Mouse (Mus musculus) heart, embryonic 13.5 days (tissue): ENCODE results near the gene Tex30. TPM values are rescaled to one million over a fixed set of nuclear protein-coding genes. Genes with fewer than 3 reads are reported as not detected.
"Not testable (repeated sequence)": the region's sequence is repeated elsewhere in the genome, so short reads cannot be mapped to it uniquely, and the experiment has no call there.

Experiments used
- ATAC-seq: fragments of 200-750 bp; cut with Nextera tagmentation; 2 replicates; pipeline ENCODE4 v1.8.0; 2017; ENCODE audit warnings: moderate TSS enrichment; ENCODE audit not compliant: insufficient number of reproducible peaks, low FRiP score, low TSS enrichment; ENCODE audit errors: extremely low read depth
- H3K27ac ChIP-seq: fragments of 300-500 bp; sonication (generic); replicated peaks from 2 replicates; pipeline ENCODE4 v1.5.1; 2015; ENCODE audit warnings: moderate library complexity, mild to moderate bottlenecking, inconsistent platforms
- H3K27me3 ChIP-seq: fragments of 300-500 bp; sonication (generic); replicated peaks from 2 replicates; pipeline ENCODE4 v1.6.1; 2015; ENCODE audit warnings: mild to moderate bottlenecking, inconsistent platforms
- H3K36me3 ChIP-seq: fragments of 300-500 bp; sonication (generic); 2 replicates; pipeline ENCODE4 v1.6.1; 2015; ENCODE audit warnings: mild to moderate bottlenecking, inconsistent platforms
- H3K4me1 ChIP-seq: fragments of 300-500 bp; sonication (generic); 2 replicates; pipeline ENCODE4 v1.6.1; 2015; ENCODE audit warnings: inconsistent platforms
- H3K4me2 ChIP-seq: fragments of 300-500 bp; sonication (generic); 2 replicates; pipeline ENCODE4 v1.6.1; 2015; ENCODE audit warnings: inconsistent platforms, mild to moderate bottlenecking, moderate library complexity
- H3K4me3 ChIP-seq: fragments of 300-500 bp; sonication (generic); 2 replicates; pipeline ENCODE4 v1.5.1; 2015; ENCODE audit warnings: moderate library complexity, mild to moderate bottlenecking, inconsistent platforms
- H3K9ac ChIP-seq: fragments of 300-500 bp; sonication (generic); 2 replicates; pipeline ENCODE4 v1.6.1; 2015; ENCODE audit warnings: inconsistent platforms, mild to moderate bottlenecking, moderate library complexity
- H3K9me3 ChIP-seq: fragments of 300-500 bp; sonication (generic); 2 replicates; pipeline ENCODE4 v1.6.1; 2016; ENCODE audit warnings: inconsistent platforms
- WGBS: fragments of 180-500 bp; shearing (Covaris S2); methylation state at CpG from one replicate; pipeline ENCODE4 v1.1.7; 2015; ENCODE audit warnings: mixed read lengths; 5-methylcytosine and 5-hydroxymethylcytosine counted together
- polyA plus RNA-seq: library from polyadenylated mRNA; unstranded; fragments of >200 nt; fragmentation: Nextera tagmentation; extraction: Ambion mirVana; gene quantifications from 2 replicates; pipeline ENCODE4 v1.2.1, GENCODE M21; 2015

Gene Tex30
- polyA plus RNA-seq, 1 experiment from 2014 or later = 69.3 TPM

- Histone ChIP-seq H3K9ac (peak within 1 kb of the TSS; percentile 92), H3K27ac (peak within 1 kb of the TSS; percentile 99), H3K4me3 (peak within 1 kb of the TSS; percentile 63), H3K4me1 (peaks cover 17% of the 10 kb centered on the region), H3K9me3 (no peaks in the 10 kb centered on the region), H3K4me2 (peak within 1 kb of the TSS; percentile 66), H3K36me3 (peaks cover 34% of the 10 kb centered on the region), H3K27me3 (no peaks in the 10 kb centered on the region)
- peak; percentile 86 for ATAC-seq
- WGBS = under 1% methylated on average over 39 of the region's 39 CpGs
These were observed 16.2 kb upstream of the Tex30 start, which contains the start of the genes Kdelc1 and Bivm for GRCm38 (mm10) chr1:44118239-44119054. Gene Kdelc1, minus strand, starts transcription at chr1:44118808. Gene Bivm, plus strand, starts transcription at chr1:44118957.

- ATAC-seq = no peak
- Histone ChIP-seq H3K9me3 (no peaks in the 10 kb centered on the region), H3K4me3 (peak overlapping the region; percentile 63), H3K36me3 (peaks cover 39% of the 10 kb centered on the region), H3K27ac (no peak overlapping the region), H3K9ac (peak overlapping the region; percentile 83; the same call in 1 of the 2 replicates), H3K4me1 (peaks cover 17% of the 10 kb centered on the region), H3K4me2 (peak overlapping the region; percentile 66), H3K27me3 (no peaks in the 10 kb centered on the region)
These were observed 15.3 kb upstream of the Tex30 start for GRCm38 (mm10) chr1:44117571-44117970.

- peak overlapping the region; percentile 93 for H3K9ac ChIP-seq
- peak overlapping the region; percentile 94 for H3K4me3 ChIP-seq
- H3K27me3 ChIP-seq = no peaks in the 10 kb centered on the region
- 21% methylated on average over 5 of the region's 5 CpGs for WGBS
- peak overlapping the region; percentile 79 for H3K4me2 ChIP-seq
- ATAC-seq = no peak
- H3K27ac ChIP-seq = no peak overlapping the region
- peaks cover 35% of the 10 kb centered on the region for H3K36me3 ChIP-seq
- no peaks in the 10 kb centered on the region for H3K9me3 ChIP-seq
- peaks cover 14% of the 10 kb centered on the region for H3K4me1 ChIP-seq
These were observed 698 bp upstream of the Tex30 start for GRCm38 (mm10) chr1:44102939-44103338.

DNA sequence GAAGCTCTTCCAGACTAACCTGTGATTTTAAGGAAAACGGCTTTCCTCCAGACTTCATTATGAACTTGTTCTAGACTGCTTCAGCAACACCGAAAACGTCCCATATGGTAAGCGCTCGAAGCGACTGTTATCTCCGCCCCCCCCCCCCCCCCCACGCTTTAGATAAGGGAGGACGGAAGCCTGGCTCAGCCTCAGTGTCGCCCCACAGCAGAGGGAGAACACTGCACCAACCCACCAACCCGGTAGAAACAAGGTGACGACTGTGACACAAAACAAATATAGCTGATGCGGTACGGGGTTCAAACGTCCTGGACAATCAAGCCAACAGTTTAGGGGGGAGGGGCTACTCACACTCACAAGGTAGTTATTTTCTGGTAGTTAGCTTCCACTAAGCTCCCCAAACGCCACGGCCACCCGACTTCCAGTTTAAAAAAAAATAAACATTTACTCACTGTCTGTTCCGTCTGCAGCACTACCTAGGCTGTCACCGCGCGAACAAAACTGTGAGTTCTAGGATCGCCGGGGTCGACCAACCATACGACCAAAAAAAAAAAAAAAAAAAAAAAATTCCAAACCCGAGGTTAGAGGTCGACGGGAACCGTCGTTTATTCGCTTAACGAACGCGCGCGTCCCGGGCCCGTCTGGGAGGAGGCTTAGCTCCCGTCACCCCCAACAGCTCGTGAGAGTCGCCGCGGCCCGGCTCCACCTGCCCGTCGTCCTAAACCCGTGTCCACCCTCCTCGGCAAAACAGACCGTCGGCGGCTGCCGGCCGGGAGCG, 604 bp downstream of the Tex30 start:
- H3K4me1 ChIP-seq = peaks cover 14% of the 10 kb centered on the region
- H3K9ac ChIP-seq = peak overlapping the region; percentile 93
- H3K4me2 ChIP-seq = peak overlapping the region; percentile 79
- peaks cover 8% of the 10 kb centered on the region; the same call in 1 of the 2 replicates for H3K9me3 ChIP-seq
- H3K4me3 ChIP-seq = peak overlapping the region; percentile 94
- H3K27me3 ChIP-seq = no peaks in the 10 kb centered on the region
- WGBS = under 1% methylated on average over 55 of the region's 55 CpGs
- H3K27ac ChIP-seq = peak overlapping the region; percentile 95
- ATAC-seq = peak; percentile 58
- H3K36me3 ChIP-seq = peaks cover 35% of the 10 kb centered on the region

GRCm38 (mm10) chr1:44064625-44065024, 37.6 kb downstream of the Tex30 start:
- Histone ChIP-seq H3K27me3 (no peaks in the 10 kb centered on the region), H3K9ac (no peak overlapping the region), H3K4me2 (no peak overlapping the region), H3K9me3 (no peaks in the 10 kb centered on the region), H3K4me3 (no peak overlapping the region), H3K36me3 (no peaks in the 10 kb centered on the region), H3K4me1 (no peaks in the 10 kb centered on the region), H3K27ac (no peak overlapping the region)
- WGBS = 3% methylated on average over 1 of the region's 1 CpGs
- ATAC-seq = no peak

- no peak for ATAC-seq
- Histone ChIP-seq H3K9me3 (no peaks in the 10 kb centered on the region), H3K4me3 (no peak overlapping the region), H3K27me3 (no peaks in the 10 kb centered on the region), H3K4me2 (no peak overlapping the region), H3K4me1 (no peaks in the 10 kb centered on the region), H3K27ac (no peak overlapping the region), H3K9ac (no peak overlapping the region), H3K36me3 (no peaks in the 10 kb centered on the region)
- 91% methylated on average over 6 of the region's 6 CpGs for WGBS
These were observed 38.8 kb downstream of the Tex30 start for GRCm38 (mm10) chr1:44063439-44063838.

- no peak within 1 kb of the TSS for H3K4me3 ChIP-seq
- H3K9me3 ChIP-seq = no peaks in the 10 kb centered on the region
- no peak within 1 kb of the TSS for H3K9ac ChIP-seq
- H3K27me3 ChIP-seq = no peaks in the 10 kb centered on the region
- no peak for ATAC-seq
- H3K4me2 ChIP-seq = no peak within 1 kb of the TSS
- no peak within 1 kb of the TSS for H3K27ac ChIP-seq
- no peaks in the 10 kb centered on the region for H3K36me3 ChIP-seq
- no peaks in the 10 kb centered on the region for H3K4me1 ChIP-seq
- 79% methylated on average over 2 of the region's 2 CpGs for WGBS
These were observed 40.4 kb downstream of the Tex30 start, which contains the start of gene Gm8251 for GRCm38 (mm10) chr1:44061836-44062235. Gene Gm8251, minus strand, starts transcription at chr1:44061936.

DNA sequence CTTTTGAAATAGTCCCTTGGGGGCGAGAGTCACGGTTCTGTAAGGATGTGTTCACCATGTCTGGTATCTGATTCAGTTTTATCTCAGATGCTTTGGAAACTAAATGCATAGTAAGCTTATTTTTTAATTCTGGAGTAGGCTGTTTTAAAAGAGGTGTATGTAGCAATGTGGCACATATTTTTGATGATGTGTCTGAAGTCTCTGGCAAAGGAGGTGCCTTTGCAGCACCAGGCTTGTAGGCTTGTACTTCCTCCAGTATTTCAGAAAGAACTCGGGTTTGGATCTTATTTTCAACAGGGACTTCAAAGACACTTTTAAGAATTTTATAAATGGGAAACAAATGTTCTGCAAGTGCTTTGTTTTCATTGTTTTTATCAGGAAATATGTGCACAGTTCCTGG, 44.4 kb downstream of the Tex30 start:
- 72% methylated on average over 3 of the region's 3 CpGs for WGBS
- H3K4me1 ChIP-seq = no peaks in the 10 kb centered on the region
- no peak overlapping the region for H3K27ac ChIP-seq
- no peaks in the 10 kb centered on the region for H3K9me3 ChIP-seq
- H3K4me2 ChIP-seq = no peak overlapping the region
- no peak overlapping the region for H3K4me3 ChIP-seq
- H3K27me3 ChIP-seq = no peaks in the 10 kb centered on the region
- no peaks in the 10 kb centered on the region for H3K36me3 ChIP-seq
- H3K9ac ChIP-seq = no peak overlapping the region
- no peak for ATAC-seq

GRCm38 (mm10) chr1:44046556-44046955, 55.7 kb downstream of the Tex30 start:
- 72% methylated on average over 2 of the region's 2 CpGs for WGBS
- Histone ChIP-seq H3K4me3 (no peak overlapping the region), H3K9ac (no peak overlapping the region), H3K27me3 (no peaks in the 10 kb centered on the region), H3K27ac (no peak overlapping the region), H3K4me1 (0 out of 2 replicates have a peak, but pooled peaks cover 4% of the 10 kb centered on the region), H3K36me3 (no peaks in the 10 kb centered on the region), H3K4me2 (no peak overlapping the region), H3K9me3 (no peaks in the 10 kb centered on the region)
- ATAC-seq = no peak

DNA sequence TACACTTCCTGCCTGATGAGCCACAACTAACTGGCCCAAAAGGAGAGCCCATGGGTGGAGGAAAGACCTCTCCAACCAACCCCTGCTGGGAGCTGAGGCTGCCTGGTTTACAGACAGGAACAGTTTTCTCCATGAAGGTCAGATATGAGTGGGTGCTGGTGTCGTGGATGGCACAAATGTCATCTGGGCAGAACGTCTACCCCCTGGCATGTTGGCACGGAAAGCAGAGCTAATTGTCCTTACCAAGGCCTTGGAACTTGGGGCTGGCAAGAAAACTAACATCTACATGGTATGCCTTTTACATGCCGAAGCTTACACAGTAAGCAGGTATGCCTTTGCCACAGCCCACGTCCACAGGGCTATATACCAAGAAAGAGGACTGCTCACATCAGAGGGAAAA, 56.6 kb downstream of the Tex30 start:
- WGBS = 80% methylated on average over 5 of the region's 5 CpGs
- not testable (repeated sequence) for H3K9me3 ChIP-seq, H3K4me1 ChIP-seq, ATAC-seq, H3K27ac ChIP-seq, H3K9ac ChIP-seq, H3K27me3 ChIP-seq, H3K4me3 ChIP-seq, H3K36me3 ChIP-seq, H3K4me2 ChIP-seq

DNA sequence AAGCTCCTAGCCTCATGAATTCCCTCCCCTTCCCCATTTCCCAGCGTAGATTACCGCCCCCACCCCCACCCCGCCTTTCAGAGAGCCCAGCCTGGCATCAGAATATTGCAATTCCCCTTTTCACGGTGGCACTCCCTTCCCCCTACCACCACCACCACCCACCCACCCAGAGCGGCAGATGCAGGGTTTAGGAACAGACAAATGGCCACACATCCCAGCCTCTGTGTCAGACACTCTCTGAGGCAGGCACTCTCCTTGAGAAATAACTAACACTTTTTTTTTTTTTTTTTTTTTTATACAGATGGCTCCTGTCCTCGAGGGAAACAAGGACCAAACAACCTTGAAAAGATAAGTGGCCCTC, 59.7 kb downstream of the Tex30 start:
- no peaks in the 10 kb centered on the region for H3K9me3 ChIP-seq
- no peaks in the 10 kb centered on the region for H3K36me3 ChIP-seq
- H3K4me1 ChIP-seq = 0 out of 2 replicates have a peak, but pooled peaks cover 4% of the 10 kb centered on the region
- H3K27ac ChIP-seq = no peak overlapping the region
- H3K27me3 ChIP-seq = no peaks in the 10 kb centered on the region
- 3% methylated on average over 6 of the region's 6 CpGs for WGBS
- peak overlapping the region; percentile 87 for H3K4me2 ChIP-seq
- peak overlapping the region; percentile 63 for H3K4me3 ChIP-seq
- ATAC-seq = no peak
- peak overlapping the region; percentile 79 for H3K9ac ChIP-seq
